Mouse (Mus musculus) ovary, postnatal 36 days (tissue): ENCODE results near the gene Nfix.
A peak's percentile ranks its signal among the peaks of the same experiment; 100 is the strongest.

Experiments used
- DNase-seq: peaks from one replicate; pipeline ENCODE4 v3.0.0; 2022; ENCODE audit warnings: low spot score, mixed read lengths

Gene Nfix

GRCm38 (mm10) chr8:84714161-84714560 lies 86.0 kb downstream of the Nfix start:
- no peak for DNase-seq

- DNase-seq = no peak
Observed at GRCm38 (mm10) chr8:84713381-84713780, 86.8 kb downstream of the Nfix start.

DNA sequence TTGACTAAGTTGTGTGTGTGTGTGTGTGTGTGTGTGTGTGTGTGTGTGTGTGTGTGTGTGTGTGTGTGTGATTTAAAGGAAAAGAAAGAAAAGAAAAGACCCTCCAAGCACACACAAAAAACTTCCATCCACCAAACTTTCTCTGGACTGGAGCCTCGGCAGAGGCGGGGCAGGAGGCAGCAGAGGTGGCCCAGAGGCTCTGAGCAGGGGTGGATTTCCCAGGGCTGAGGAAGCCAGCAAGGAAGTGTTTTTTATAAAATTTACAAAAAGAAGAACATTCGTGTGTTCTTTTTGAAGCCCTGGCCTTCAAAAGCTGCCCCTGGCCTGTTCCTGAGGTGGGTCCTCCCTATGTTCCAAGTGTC lies 87.4 kb downstream of the Nfix start:
- no peak for DNase-seq

DNA sequence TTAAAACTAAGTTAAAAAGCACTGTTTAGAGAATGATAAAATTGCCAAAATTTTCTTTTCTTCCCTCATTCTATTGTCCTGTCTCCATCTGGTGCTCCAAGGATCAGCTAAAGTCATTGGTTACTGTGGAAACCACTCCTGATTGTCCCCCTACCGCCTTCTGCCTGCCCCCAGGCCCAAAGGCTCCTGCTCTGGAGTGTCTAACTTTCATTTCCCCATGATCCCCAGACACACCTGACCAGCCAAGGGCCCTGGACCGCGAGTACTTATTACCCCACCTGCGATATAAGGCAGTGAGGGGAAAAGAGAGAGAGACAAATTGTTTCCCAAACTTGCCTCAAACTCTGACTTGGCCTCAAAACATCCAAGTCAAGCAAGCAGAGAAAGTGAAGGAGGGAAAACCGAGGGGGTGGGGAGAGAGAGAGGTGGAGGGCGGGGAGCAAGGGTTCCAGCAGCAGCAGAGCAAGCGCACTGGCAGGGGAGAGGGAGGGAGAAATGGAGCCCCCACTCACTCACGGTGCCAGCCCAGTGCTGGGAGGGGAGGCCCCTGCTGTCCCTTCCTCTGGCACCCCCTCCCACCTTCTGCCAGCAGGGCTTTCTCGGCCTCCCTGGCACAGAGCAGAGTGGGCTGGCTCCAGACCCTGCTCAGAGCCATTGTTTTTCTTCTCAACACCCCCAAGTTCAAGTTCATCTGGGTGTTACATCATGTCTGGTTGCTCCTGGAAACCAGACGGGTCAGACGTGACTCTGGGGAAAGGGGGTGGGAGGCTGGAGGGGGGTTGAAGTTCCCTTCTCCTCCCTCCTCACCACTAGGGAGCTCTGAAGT lies 88.0 kb downstream of the Nfix start:
- DNase-seq = peak; percentile 70

DNA sequence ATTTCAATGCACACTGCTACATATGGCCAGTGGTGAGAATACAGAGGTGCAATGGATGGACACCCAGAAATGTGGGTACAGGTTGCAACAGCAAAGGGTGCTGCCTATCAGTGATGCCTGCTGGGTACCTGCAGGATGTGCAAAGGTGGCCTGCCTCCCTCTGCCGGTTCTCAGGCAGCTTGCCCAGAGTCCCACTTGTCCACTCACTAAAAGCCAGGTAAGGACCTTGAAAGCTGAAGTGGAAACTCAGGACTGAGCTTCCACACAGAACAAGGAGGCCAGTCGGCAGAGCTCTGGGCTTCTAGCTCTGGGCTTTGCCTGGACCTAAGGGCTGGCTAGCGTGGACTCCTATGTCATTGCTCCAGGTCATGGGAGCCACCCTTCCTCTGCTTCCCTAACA lies 88.8 kb downstream of the Nfix start:
- no peak for DNase-seq

DNA sequence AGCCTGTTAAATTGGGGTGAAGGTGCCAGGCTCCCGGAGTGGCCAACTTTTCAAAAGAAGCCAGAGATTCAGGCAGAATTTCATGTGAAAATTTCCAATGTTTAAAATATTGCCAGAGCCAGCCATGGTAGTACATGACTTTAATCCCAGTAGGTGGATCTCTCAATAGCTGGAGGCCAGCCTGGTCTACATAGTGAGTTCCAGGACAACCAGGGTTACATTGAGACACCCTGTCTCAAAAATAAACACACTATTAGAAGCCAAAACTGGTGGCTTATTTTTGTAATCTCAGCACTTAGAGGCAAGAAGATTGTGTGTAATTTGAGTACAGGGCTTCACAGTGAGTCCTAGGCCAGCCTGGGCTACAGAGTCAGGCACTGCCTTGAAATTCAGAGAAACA lies 90.2 kb downstream of the Nfix start:
- no peak for DNase-seq

DNA sequence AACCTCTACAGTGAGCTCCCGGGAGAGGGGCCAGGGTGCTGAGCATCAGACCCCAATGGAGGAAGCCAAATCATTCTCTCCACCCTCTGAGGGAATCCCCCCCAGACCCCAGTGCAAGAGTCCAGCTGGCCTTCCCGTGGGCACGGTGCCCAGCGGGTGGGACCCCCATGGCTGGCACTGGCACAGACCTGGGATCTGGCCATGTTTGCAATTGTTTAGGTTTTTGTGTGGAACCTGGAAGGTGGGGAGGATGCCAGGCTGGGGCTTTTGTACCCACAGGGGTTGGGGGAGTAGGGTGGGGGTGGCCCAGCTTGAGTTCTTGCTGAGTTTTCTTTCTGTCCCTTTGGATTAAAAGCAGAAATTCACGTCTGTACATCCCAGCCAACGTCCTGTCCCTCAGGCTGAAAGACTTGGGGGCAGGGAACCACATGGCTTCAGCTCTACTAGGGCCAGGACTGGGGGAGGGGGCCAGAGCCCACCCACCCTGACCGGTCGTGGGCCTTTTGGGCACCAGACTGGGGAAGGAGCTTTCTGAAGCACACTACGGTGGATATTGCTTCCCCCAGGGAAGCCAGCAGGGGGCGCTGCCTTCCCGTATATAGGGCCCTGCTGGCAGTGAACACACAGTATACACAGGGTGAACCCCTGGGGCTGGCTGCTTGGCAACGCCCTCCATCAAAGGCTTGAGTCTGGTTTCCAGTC lies 91.2 kb downstream of the Nfix start:
- peak; percentile 84 for DNase-seq

GRCm38 (mm10) chr8:84708071-84708541 lies 92.0 kb downstream of the Nfix start:
- no peak for DNase-seq

- peak; percentile 56 for DNase-seq
Observed at GRCm38 (mm10) chr8:84707267-84707883, 92.8 kb downstream of the Nfix start.

DNA sequence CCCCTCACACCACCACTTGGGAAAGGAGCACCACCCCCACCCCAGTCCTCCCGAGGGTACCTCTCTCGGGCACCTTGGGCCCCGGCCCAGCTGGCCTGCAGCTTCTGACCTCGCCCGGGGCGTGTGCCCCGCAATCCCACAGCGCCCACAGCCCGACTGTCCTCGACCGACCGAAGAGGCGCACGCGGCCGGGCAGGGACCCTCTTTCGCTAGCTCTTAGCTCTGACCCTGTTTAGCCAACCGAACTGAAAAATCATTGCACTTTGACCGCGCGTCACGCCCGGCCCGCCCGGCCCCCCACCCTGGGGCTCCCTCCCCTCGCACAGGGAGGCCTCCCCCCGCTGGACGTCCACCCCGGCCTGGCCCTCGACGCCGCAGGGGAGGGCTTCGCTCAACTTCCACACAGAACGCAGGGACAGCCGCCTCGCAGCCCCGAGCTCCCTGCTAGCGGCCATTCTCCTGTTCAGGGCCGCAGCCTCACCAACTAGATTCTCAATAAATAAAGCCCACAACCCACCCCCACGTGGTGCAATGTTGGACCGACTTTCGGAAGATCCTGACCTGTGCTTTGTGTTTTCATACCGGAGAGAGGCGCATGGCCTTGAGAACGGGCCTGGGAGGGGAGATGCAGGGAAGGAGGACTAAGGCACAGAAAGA lies 93.4 kb downstream of the Nfix start:
- DNase-seq = peak; percentile 62

DNA sequence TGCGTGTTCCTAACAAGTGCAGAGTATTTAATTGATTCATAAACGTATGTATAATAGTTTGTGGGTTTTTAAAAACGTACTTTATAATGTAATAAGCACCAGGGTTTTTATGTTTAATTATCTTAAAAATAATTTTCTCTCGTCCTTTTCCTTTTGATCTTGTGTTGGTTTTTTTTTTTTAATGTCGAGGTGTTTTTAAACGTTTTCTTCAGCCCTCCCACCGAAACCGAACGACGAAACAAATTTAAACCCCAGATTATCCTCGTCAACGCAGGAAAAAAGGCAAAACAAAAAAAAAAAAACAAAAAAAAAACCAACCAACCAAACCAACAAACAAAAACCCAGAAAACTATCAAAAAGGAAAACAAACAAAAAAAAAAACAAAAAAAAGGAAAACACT lies 94.2 kb downstream of the Nfix start:
- DNase-seq = no peak

- peak; percentile 43 for DNase-seq
Observed at GRCm38 (mm10) chr8:84704867-84705831, 95.0 kb downstream of the Nfix start.

GRCm38 (mm10) chr8:84704356-84704755 lies 95.8 kb downstream of the Nfix start:
- peak; percentile 83 for DNase-seq

- no peak for DNase-seq
Observed at GRCm38 (mm10) chr8:84703466-84704249, 96.5 kb downstream of the Nfix start.

- no peak for DNase-seq
Observed at GRCm38 (mm10) chr8:84702963-84703465, 97.1 kb downstream of the Nfix start.

GRCm38 (mm10) chr8:84702561-84702960 lies 97.6 kb downstream of the Nfix start:
- no peak for DNase-seq

- peak; percentile 46 for DNase-seq
Observed at GRCm38 (mm10) chr8:84700941-84701911, 98.9 kb downstream of the Nfix start, which contains the start of gene Lyl1. TSS of gene Lyl1 (plus strand) at chr8:84701457.

GRCm38 (mm10) chr8:84700526-84700925 lies 99.6 kb downstream of the Nfix start:
- no peak for DNase-seq

GRCm38 (mm10) chr8:84699861-84700322 lies 100.3 kb downstream of the Nfix start:
- peak; percentile 61 for DNase-seq
